Mouse (Mus musculus) heart, adult 10 weeks (tissue): ENCODE results near the gene Gm45194. TPM values are rescaled to one million over a fixed set of nuclear protein-coding genes. Genes with fewer than 3 reads are reported as not detected.

Experiments
- polyA plus RNA-seq: library from polyadenylated mRNA; stranded (reverse); fragments of 350-450 nt; fragmentation: Illumina TruSeq; extraction: RNeasy Lipid Tissue Mini Kit (QIAGEN cat#74804); gene quantifications from one replicate; pipeline ENCODE4 v1.2.3, GENCODE M21; 2014; ENCODE audit warnings: low read depth, low replicate concordance

Gene Gm45194
- not detected for polyA plus RNA-seq

DNA sequence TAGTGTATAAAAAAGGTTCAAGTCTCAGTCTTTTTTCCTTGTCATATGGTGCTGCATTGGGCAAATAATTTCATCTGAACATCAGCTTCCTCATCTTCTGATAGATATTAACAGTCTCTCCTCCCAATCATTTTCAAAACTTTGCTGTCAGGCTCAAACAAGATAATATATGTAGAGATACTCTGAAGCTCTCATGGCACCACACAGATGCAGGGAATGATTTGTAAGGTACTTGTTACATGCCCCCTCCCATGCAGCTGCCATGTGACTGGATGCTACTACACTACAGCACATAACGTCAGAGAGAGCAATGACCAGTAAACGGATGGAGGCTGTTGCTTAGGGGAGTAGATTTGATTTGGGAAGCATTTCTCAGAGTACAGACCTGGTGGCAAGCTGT, at the start of gene Gm45194:
TSS of gene Gm45194 (plus strand) at position 301 of the 400 bp plus-strand sequence.

DNA sequence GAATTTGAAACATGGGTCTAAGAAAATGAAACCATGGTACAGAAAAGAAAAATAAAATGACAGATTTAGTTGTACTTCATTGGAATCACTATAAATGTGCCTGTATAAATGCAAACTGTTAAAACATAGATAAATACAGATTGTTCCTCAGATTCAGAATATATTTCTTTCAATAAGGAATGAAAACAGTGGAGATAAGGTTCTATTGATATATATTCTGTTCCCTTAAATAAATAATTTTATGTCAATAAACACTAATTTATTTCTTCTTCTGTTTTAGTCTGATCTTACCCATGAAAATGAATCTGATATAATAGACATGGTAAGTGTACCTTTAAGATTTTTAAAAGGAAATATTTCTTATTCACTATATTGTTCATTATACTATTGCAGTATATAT, 119.5 kb downstream of the Gm45194 start, which contains the start of gene Tex16:
TSS of gene Tex16 (plus strand) at position 301 of the 400 bp plus-strand sequence.

GRCm38 (mm10) chrX:112238749-112239148, 347.6 kb downstream of the Gm45194 start, which contains the start of gene 4933403O08Rik:
TSS of gene 4933403O08Rik (plus strand) at chrX:112239049.

Other genes with a start within 250 kb of the Gm45194 start
- gene Hdx, start 194.3 kb upstream of the Gm45194 start, polyA plus RNA-seq: 0.16 TPM
- not detected for gene Tex16, start 119.6 kb downstream of the Gm45194 start, polyA plus RNA-seq